Mouse (Mus musculus): ENCODE measurements at regions not wholly inside any gene's neighbourhood (a gene's known extent, or its start where the extent isn't known, plus 50 kb on each side); places are given as distances from the start of the nearest gene placed in this dataset.

- no peak for ATAC-seq (ENCODE audit: low TSS enrichment)
Observed at GRCm38 (mm10) chr2:49376281-49376680, 75.0 kb upstream of the Epc2 start.

- ATAC-seq (ENCODE audit: low TSS enrichment): peak; percentile 88
Observed at GRCm38 (mm10) chr2:49379222-49379805, 72.0 kb upstream of the Epc2 start.

GRCm38 (mm10) chr2:49380965-49381364, 70.3 kb upstream of the Epc2 start:
- ATAC-seq (ENCODE audit: low TSS enrichment): no peak

- no peak for ATAC-seq (ENCODE audit: low TSS enrichment)
Observed at GRCm38 (mm10) chr2:49386747-49387146, 64.5 kb upstream of the Epc2 start.

- ATAC-seq (ENCODE audit: low TSS enrichment): no peak
Observed at GRCm38 (mm10) chr2:49391322-49392262, 59.7 kb upstream of the Epc2 start.

All from frontal cortex, adult (tissue).